8 mouse cellular contexts compared by ENCODE assay signal in genomic region chr1:55224111-55224510, GRCm38 (mm10). TPM values are rescaled to one million over a fixed set of nuclear protein-coding genes. Genes with fewer than 3 reads are reported as not detected.
A peak's percentile ranks its signal among the peaks of the same experiment; 100 is the strongest.
DNase-seq lines count a peak whose midpoint lies in the region; ATAC-seq lines count a peak whose summit lies in the region.

No protein-coding gene starts in this region.

- peaks cover 2% of the 10 kb centered on the region; the same call in 1 of the 2 replicates for H3K27me3 ChIP-seq in kidney, embryonic 15.5 days
- H3K27me3 ChIP-seq in embryonic facial prominence, embryonic 12.5 days, result no peaks in the 10 kb centered on the region
- no peaks in the 10 kb centered on the region for H3K27me3 ChIP-seq in midbrain, embryonic 15.5 days (replicated peaks)

- 0 out of 2 replicates have a peak overlapping the region, but pooled peaks have one; percentile 62 for H3K4me2 ChIP-seq in kidney, embryonic 15.5 days
- H3K4me2 ChIP-seq in embryonic facial prominence, embryonic 12.5 days (replicated peaks), result peak overlapping the region; percentile 62
- H3K4me2 ChIP-seq in midbrain, embryonic 15.5 days, result peak overlapping the region; percentile 31

- no peak overlapping the region for H3K9ac ChIP-seq in kidney, embryonic 15.5 days
- no peak overlapping the region for H3K9ac ChIP-seq in embryonic facial prominence, embryonic 12.5 days
- no peak overlapping the region for H3K9ac ChIP-seq in midbrain, embryonic 15.5 days

- WGBS in kidney, embryonic 15.5 days, result 72% methylated on average over 11 of the region's 11 CpGs
- 21% methylated on average over 11 of the region's 11 CpGs for WGBS in embryonic facial prominence, embryonic 12.5 days
- WGBS in midbrain, embryonic 15.5 days, result 61% methylated on average over 11 of the region's 11 CpGs

- H3K27ac ChIP-seq in kidney, embryonic 15.5 days, result no peak overlapping the region
- H3K27ac ChIP-seq in embryonic facial prominence, embryonic 12.5 days, result peak overlapping the region; percentile 7; the same call in 1 of the 2 replicates
- H3K27ac ChIP-seq in midbrain, embryonic 15.5 days, result no peak overlapping the region

- no peak for DNase-seq in kidney, postnatal 4 days
- peak; percentile 67 for DNase-seq in forelimb bud, embryonic 11.5 days (ENCODE audit: low read depth, low spot score)
- DNase-seq in thymus, postnatal 4 days, result no peak
- DNase-seq in right cerebral cortex, postnatal 4 days, result no peak
- no peak for DNase-seq in adrenal gland, adult (ENCODE audit: inconsistent age in 2 of 2, low spot score in 1 of 2)

- H3K4me1 ChIP-seq in kidney, embryonic 15.5 days, result peaks cover 5% of the 10 kb centered on the region; the same call in 1 of the 2 replicates
- peaks cover 17% of the 10 kb centered on the region for H3K4me1 ChIP-seq in embryonic facial prominence, embryonic 12.5 days
- H3K4me1 ChIP-seq in midbrain, embryonic 15.5 days, result peaks cover 3% of the 10 kb centered on the region; the same call in 1 of the 2 replicates

- ATAC-seq in kidney, embryonic 15.5 days (replicated peaks; ENCODE audit: low FRiP score), result no peak
- peak; percentile 68 for ATAC-seq in embryonic facial prominence, embryonic 12.5 days (ENCODE audit: insufficient number of reproducible peaks, insufficient read depth, low FRiP score, low TSS enrichment)
- ATAC-seq in midbrain, embryonic 15.5 days (replicated peaks), result peak; percentile 71; the same call in 1 of the 2 replicates

- no peak overlapping the region for H3K4me3 ChIP-seq in kidney, embryonic 15.5 days (replicated peaks)
- peak overlapping the region; percentile 48 for H3K4me3 ChIP-seq in embryonic facial prominence, embryonic 12.5 days
- H3K4me3 ChIP-seq in midbrain, embryonic 15.5 days, result peak overlapping the region; percentile 9; the same call in 1 of the 2 replicates

- H3K9me3 ChIP-seq in kidney, embryonic 15.5 days (replicated peaks), result no peaks in the 10 kb centered on the region
- H3K9me3 ChIP-seq in embryonic facial prominence, embryonic 12.5 days, result no peaks in the 10 kb centered on the region
- H3K9me3 ChIP-seq in midbrain, embryonic 15.5 days, result no peaks in the 10 kb centered on the region

- no peaks in the 10 kb centered on the region for H3K36me3 ChIP-seq in kidney, embryonic 15.5 days
- H3K36me3 ChIP-seq in embryonic facial prominence, embryonic 12.5 days, result no peaks in the 10 kb centered on the region
- no peaks in the 10 kb centered on the region for H3K36me3 ChIP-seq in midbrain, embryonic 15.5 days (replicated peaks)

RNA-seq across cellular contexts. Expression of gene Rftn2, which starts 2.5 kb away (rescaled TPM):
- 7.6 and 8.4 TPM in 2 replicates for polyA plus RNA-seq in kidney, embryonic 15.5 days (2015; fragmentation: Nextera tagmentation; extraction: Ambion mirVana)
- 26.1 and 27.9 TPM in 2 replicates for polyA plus RNA-seq in embryonic facial prominence, embryonic 12.5 days (2016; fragmentation: Nextera tagmentation; extraction: Ambion mirVana)
- polyA plus RNA-seq in midbrain, embryonic 15.5 days (2015; fragmentation: Nextera tagmentation; extraction: Ambion mirVana), result 6.9 and 9.2 TPM in 2 replicates

RNA-seq across cellular contexts. Expression of gene Mars2, which starts 12.9 kb away (rescaled TPM):
- polyA plus RNA-seq in kidney, embryonic 15.5 days (2015; fragmentation: Nextera tagmentation; extraction: Ambion mirVana), result 2.4 and 2.5 TPM in 2 replicates
- polyA plus RNA-seq in embryonic facial prominence, embryonic 12.5 days (2016; fragmentation: Nextera tagmentation; extraction: Ambion mirVana), result 2.8 and 3.1 TPM in 2 replicates
- 3.4 and 4.0 TPM in 2 replicates for polyA plus RNA-seq in midbrain, embryonic 15.5 days (2015; fragmentation: Nextera tagmentation; extraction: Ambion mirVana)
